Mouse (Mus musculus): ENCODE data around the gene Twf2.

Gene Twf2

DNA sequence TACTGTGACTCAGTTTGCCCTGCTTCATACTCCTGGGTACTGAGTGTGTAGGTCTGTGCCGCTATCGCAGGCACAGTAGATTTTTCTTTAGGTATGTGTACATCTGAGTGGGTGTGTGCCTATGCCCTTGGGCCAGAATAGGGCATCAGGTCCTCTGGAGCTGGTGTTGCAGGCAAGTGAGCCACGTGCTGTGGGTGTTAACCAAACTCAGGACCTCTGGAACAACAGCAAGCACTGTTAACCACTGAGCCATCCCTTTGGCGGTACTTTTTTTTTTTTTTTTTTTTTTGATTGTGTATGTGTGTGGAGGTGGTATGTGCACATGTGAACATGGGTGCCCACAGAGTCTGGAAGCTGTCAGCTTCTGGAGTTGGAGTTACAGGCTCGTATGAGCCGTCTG is 25.1 kb upstream of the Twf2 start:
- DNase-seq (ENCODE audit: low spot score in 2 of 2): no peak

GRCm38 (mm10) chr9:106179454-106179853 is 23.5 kb upstream of the Twf2 start:
- DNase-seq (ENCODE audit: low spot score in 2 of 2): no peak

DNA sequence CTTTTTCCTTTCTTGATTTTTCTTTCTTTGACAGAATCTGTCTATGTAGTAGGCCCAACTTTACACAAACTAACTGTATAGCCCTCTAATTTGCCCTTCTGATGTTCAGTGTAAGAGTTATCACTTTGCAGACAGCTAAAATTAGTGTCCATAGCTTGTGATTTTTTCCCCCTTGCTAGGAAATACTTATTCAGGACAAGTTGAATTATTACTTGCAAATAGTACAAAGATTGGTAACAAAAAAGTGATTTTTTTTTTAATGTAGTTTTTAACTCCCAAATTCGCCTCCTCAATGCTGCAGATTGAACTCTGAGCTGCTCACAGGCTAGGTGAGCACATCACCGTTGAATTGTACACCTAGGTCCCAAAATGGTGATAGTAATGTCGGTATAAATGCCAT is 22.9 kb upstream of the Twf2 start:
- no peak for DNase-seq (ENCODE audit: low spot score in 2 of 2)

GRCm38 (mm10) chr9:106182146-106182545 is 20.8 kb upstream of the Twf2 start:
- DNase-seq (ENCODE audit: low spot score in 2 of 2): no peak

- DNase-seq (ENCODE audit: low spot score in 2 of 2): no peak
Measured at GRCm38 (mm10) chr9:106183996-106184395, 18.9 kb upstream of the Twf2 start.

DNA sequence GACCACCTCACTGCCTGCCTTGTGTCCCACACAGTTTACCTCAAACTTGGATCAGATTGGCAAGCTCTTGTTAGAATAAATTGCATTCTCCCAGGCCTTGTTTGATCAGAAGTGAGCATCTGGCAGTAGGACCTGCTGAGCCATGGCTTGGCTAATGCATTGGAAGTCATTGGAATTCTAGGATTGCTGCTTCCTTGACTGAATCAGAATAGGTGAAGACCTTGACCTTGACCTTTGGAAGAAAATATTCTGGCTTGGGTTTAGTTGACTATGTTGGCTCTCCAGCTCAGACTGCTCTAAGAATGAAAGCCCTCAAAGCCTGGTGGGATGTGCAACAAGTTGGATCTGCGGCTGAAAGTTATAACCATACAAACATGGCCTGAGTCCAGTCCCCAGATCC is 11.6 kb upstream of the Twf2 start:
- DNase-seq (ENCODE audit: low spot score in 2 of 2): no peak

DNA sequence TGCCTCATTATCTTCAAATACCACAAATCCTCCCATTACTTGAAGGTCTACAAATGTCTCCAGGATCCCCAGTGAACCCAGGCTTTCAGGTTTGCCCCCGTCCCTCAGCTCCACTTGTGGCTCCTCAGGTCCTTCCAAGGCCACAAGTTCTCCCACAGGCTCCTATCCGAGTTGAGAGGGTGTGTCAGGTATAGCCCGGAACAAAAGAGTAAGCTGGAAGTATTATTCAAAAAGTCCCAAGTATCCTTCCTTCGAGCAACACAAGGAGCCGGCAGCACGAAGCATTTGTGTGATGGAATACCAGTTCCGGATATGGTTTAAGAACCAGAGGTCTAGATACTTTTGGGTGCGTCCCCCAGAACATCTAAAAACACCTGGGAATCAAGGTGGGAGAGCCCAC is 10.9 kb upstream of the Twf2 start:
- DNase-seq (ENCODE audit: low spot score in 2 of 2): no peak

DNA sequence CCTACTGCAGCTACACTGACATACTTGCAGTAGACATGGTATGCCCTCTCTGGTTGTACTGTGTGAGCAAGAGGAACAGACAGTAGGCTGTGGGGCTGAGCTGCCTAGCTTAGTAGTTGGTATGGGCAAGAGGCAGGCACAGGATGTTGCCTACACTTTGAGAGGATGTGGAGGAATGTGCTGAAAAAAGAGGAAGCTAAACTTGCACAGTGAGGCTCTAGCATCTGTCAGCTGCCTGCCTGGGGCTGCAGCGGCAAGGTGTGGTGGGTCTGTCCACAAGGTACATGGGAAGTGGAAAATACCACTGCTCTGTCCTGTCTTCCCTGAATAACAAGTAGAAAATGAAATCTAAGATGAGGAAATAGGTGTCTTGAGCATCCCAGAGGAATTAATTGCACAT is 9.9 kb upstream of the Twf2 start:
- no peak for DNase-seq (ENCODE audit: low spot score in 2 of 2)

GRCm38 (mm10) chr9:106193930-106194807 is 8.7 kb upstream of the Twf2 start:
- DNase-seq (ENCODE audit: low spot score in 2 of 2): no peak

GRCm38 (mm10) chr9:106195693-106196092 is 7.2 kb upstream of the Twf2 start:
- peak in 1 of 2 experiments; percentile 46 for DNase-seq (ENCODE audit: low spot score in 2 of 2)

- DNase-seq (ENCODE audit: low spot score in 2 of 2): no peak
Measured at GRCm38 (mm10) chr9:106197081-106197713, 5.7 kb upstream of the Twf2 start.

GRCm38 (mm10) chr9:106197732-106198131 is 5.2 kb upstream of the Twf2 start:
- DNase-seq (ENCODE audit: low spot score in 2 of 2): no peak

GRCm38 (mm10) chr9:106198962-106199458 is 3.9 kb upstream of the Twf2 start:
- no peak for DNase-seq (ENCODE audit: low spot score in 2 of 2)

DNA sequence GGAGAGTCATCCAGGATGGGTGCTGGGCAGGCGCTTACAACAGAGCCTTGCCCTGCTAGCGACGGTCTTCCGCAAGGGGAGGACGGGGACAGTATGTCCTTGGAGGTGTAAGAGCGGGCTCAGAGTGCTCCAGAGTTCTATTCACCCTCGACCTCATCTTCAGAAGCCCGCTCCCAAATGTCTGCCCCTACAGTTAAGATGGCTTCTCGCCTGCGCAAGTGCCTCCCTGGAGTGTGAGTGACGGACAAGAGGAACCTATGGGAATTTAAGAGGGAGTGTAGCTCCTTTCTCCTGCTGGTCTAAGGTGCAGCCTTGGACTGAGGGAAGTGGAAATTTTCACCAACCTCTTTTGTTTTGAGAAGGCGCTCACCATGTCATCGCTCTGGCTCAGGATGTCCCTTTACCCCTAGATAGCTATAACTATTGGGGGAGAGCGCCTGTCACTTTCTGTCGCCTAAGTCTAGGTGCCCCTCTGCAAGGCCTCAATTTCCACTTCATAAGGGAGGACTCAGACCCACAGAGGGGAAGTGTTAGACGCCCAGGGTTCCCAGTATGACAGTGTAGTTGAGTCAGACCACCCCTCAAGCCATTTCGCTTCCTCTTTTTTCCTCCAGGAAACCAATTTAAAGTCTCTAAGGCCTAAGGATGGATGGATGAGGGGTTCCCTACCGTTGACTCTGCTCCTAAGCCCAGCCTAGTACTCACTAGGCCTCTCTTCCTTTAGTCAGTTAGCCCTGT is 3.2 kb upstream of the Twf2 start, which contains the start of gene Ppm1m:
TSS of gene Ppm1m (minus strand) at position 212 of the 738 bp plus-strand sequence.
- no peak for DNase-seq (ENCODE audit: low spot score in 2 of 2)

DNA sequence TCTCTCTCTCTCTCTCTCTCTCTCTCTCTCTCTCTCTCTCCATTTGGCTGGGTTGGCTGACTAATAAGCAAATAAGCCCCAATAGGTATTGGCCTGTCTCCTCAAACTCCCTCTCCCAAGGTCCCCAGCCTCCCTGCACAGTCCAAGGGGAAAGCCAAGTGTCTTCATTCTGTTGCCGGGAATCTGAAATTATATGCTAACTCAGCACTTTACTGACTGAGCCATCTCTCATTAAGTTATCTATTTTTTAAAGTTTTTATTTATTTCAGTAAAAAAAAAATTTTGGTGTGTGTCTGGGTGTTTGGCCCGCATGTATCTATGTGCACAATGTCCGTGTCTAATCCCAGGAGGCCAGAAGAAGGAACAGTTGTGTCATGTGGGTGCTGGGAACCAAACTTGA is 1.0 kb upstream of the Twf2 start:
- DNase-seq (ENCODE audit: low spot score in 2 of 2): no peak

DNA sequence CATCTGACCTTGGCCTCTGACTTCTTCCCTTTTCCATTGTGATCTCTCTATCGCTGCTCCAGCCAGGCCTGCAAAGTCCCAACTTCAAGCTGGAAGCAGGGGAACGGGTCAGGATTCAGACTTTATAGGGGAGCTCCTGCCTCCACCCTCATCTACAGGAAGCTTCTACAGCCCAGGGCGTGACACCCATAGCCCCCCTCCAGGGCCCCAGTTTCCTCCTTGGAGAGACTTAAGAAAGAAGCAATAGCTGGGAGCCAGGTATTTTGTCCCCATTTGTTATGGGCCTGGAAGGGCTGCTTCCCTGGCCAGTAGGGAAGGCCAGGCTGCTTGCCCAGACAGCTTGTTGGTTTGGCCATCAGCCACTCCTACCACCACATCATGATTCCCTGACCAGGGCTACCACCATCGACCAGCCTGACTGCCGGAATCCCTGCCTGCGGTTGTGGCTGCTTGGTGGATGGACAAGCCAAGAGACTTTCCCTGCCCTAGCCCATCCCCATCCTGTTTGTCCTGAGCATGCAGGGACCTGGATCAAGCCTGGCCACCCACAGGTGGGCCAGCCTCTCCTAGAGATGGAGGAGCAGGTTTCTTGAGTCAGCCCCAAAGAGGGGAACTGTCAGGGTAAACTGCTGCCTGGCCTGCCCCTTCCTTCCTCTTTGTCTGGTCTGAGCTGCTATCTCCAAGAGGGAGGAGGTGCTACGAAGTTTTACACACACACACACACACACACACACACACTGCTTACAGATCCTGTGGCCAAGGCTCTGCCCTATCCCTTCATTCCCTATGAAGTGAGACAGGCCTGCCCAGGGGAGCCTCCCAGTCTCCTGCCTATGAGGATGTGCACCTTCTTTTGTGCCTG is 1.3 kb downstream of the Twf2 start:
- no peak for DNase-seq (ENCODE audit: low spot score in 2 of 2)

DNA sequence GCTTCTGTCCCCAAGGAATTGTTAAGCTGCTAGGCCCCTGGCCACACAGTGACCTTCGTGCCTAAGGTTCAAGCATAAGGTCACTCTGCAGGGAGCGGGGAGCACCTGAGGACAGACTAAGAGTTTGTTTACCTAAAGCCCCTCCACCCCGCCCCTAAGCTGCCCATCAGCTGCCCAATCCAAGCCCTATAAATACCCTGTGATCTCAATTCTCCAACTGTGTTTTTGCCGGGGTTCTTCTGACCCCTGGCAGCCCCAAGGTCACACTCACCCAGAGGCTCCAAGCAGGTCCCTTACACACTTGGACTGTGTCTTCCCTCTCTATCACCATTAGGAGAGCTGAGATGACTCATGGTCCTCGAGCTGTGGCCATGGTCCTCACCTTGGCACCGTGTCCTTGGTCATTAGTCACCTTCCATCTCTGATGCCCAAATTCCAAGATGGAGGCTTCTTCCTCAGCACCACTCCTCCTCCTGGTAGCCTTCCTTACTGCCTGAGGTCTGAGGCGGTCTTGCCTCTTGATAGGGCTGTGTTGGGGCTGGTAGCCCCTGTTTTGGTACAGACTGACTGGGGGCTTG is 2.9 kb downstream of the Twf2 start:
- DNase-seq (ENCODE audit: low spot score in 2 of 2): no peak

DNA sequence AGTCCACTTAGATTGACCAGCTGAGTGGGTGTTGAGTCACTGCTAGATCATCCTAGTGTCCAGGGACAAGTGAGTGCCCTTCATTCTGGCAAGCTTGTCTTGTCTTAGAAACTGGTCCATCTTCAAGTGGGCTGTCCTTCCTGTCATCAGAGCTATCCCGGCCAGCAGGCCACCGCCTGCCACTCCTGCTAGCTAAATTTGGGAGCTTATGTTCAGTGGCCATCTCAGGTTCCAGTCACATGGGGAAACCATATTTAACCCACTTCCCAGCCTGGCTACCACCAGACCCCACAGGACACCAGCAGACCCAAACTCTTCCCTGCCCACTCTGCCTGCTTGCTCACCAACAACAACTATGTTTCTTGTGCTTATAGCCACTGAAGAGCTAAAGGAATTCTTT is 3.6 kb downstream of the Twf2 start:
- no peak for DNase-seq (ENCODE audit: low spot score in 2 of 2)

DNA sequence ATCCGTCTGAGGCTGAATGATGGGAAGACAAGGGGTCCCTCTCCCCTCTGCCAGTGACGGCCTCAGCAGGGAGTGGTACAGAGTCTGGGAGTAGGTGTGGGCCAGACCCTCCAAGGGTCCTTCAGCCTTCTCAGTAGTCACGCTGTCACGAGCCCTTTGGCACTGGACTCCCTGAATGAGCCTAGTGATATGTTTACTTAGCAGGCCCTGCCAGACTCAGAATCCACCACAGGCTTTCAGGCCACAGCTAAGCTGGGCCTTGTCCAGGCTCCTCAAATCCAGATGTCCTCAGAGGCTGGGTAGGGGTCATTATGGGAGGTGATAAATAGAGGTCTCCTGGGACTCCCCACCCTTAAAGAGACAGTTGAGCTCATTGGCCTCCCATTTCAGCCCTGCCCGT is 5.3 kb downstream of the Twf2 start:
- DNase-seq (ENCODE audit: low spot score in 2 of 2): no peak

DNA sequence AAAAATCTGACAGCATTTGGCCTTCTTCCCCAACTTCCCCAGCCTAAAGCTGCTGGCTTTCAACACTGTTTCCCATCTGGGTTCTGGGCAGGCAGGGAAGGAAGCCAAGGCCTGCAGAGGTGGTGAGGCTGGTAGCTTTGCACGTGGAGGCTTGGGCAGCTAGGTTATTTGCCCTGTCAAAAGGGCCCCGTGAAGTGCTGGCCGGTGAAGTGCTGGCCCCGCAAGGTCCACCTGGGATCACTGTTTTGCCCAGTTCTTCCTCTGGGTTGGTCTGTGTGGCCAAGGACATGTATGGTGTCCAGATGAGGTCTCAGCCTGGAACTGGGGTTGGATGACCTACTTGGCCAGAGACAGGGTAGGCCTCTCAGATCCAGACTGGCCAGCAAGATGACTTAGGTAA is 7.0 kb downstream of the Twf2 start:
- DNase-seq (ENCODE audit: low spot score in 2 of 2): no peak

All from right cerebral cortex, postnatal 36 days (tissue).